Mouse (Mus musculus) liver, embryonic 12.5 days (tissue): ENCODE results near the gene Mfge8. TPM values are rescaled to one million over a fixed set of nuclear protein-coding genes. Genes with fewer than 3 reads are reported as not detected.

Experiments used
- ATAC-seq: fragments of 200-750 bp; cut with Nextera tagmentation; 2 replicates; pipeline ENCODE4 v1.8.0; 2017; ENCODE audit warnings: moderate number of reproducible peaks, mild to moderate bottlenecking, moderate library complexity
- H3K27ac ChIP-seq: fragments of 300-500 bp; sonication (generic); 2 replicates; pipeline ENCODE4 v1.5.1; 2016; ENCODE audit warnings: mild to moderate bottlenecking
- H3K27me3 ChIP-seq: fragments of 300-500 bp; sonication (generic); replicated peaks from 2 replicates; pipeline ENCODE4 v1.6.1; 2016; ENCODE audit warnings: mild to moderate bottlenecking, moderate library complexity
- H3K36me3 ChIP-seq: fragments of 300-500 bp; sonication (generic); 2 replicates; pipeline ENCODE4 v1.6.1; 2016; ENCODE audit warnings: mild to moderate bottlenecking, moderate library complexity
- H3K4me1 ChIP-seq: fragments of 300-500 bp; sonication (generic); 2 replicates; pipeline ENCODE4 v1.6.1; 2016
- H3K4me2 ChIP-seq: fragments of 300-500 bp; sonication (generic); 2 replicates; pipeline ENCODE4 v1.6.1; 2016; ENCODE audit warnings: mild to moderate bottlenecking, moderate library complexity
- H3K4me3 ChIP-seq: fragments of 300-500 bp; sonication (generic); 2 replicates; pipeline ENCODE4 v1.5.1; 2016; ENCODE audit warnings: mild to moderate bottlenecking, moderate library complexity
- H3K9ac ChIP-seq: fragments of 300-500 bp; sonication (generic); 2 replicates; pipeline ENCODE4 v1.6.1; 2016; ENCODE audit warnings: mild to moderate bottlenecking, moderate library complexity
- H3K9me3 ChIP-seq: fragments of 300-500 bp; sonication (generic); replicated peaks from 2 replicates; pipeline ENCODE4 v1.6.1; 2016; ENCODE audit warnings: mild to moderate bottlenecking, moderate library complexity
- WGBS: fragments of 180-500 bp; shearing (Covaris S2); methylation state at CpG from one replicate; pipeline ENCODE4 v1.1.7; 2016; ENCODE audit not compliant: insufficient replicate concordance; 5-methylcytosine and 5-hydroxymethylcytosine counted together
- polyA plus RNA-seq: library from polyadenylated mRNA; unstranded; fragments of >200 nt; fragmentation: Nextera tagmentation; extraction: Ambion mirVana; gene quantifications from 2 replicates; pipeline ENCODE4 v1.2.1, GENCODE M21; 2016

Gene Mfge8
- 58.0 and 59.4 TPM in 2 replicates for polyA plus RNA-seq

GRCm38 (mm10) chr7:79148711-79149266, at the start of gene Mfge8:
Gene Mfge8 (minus strand): TSS chr7:79149060.
- peaks cover 10% of the 10 kb centered on the region; the same call in 1 of the 2 replicates for H3K27me3 ChIP-seq
- H3K9me3 ChIP-seq = no peaks in the 10 kb centered on the region
- H3K4me3 ChIP-seq = peak within 1 kb of the TSS; percentile 58
- H3K4me2 ChIP-seq = peak within 1 kb of the TSS; percentile 84
- H3K9ac ChIP-seq = peak within 1 kb of the TSS; percentile 42; the same call in 1 of the 2 replicates
- H3K4me1 ChIP-seq = peaks cover 27% of the 10 kb centered on the region
- under 1% methylated on average over 39 of the region's 39 CpGs for WGBS
- 0 out of 2 replicates have a peak within 1 kb of the TSS, but pooled peaks have one; percentile 37 for H3K27ac ChIP-seq
- peak; percentile 85 for ATAC-seq
- no peaks in the 10 kb centered on the region for H3K36me3 ChIP-seq

DNA sequence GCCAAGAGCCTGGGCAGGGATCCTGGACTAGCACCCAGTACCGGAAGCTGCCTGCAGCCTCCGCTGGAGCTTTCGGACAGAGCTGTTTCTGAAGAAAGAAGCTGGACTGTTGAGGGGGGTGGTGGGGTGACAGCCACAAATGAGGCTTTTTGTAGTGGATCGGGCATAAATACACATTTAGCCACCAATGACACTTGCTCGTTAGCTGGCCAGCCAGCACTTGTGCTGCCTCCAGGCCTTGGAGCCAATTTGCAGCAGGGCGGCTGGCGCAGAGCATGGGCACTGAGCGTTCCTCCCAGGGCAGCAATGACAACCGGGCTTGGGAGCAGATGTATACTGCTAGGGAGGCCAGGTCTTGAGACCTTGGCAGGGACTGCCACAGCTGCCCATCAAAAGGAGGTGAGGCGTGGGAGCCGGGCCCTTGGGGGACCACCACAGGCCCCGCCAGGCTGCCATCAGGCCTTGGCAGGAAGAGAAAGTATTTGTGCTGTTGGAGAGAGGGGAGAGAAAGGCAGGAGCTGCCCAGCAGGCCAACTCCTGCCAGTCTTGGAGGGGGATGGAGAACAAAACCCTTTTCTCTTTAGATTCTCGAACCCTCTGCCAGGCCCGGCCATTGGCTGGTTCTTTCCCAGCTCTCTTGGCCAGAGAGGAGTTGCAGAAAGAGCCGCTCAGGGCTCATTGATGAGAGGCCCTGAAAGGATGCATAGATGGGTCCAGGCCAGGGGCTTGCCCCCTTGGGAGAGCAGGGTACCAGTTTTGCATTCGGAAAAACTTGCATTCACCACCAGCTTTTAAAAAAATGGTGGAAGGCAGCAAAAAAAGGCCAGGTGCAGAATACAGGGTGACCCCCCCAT, 45.9 kb upstream of the Mfge8 start:
- ATAC-seq = no peak
- Histone ChIP-seq H3K4me1 (peaks cover 18% of the 10 kb centered on the region), H3K27me3 (peaks cover 13% of the 10 kb centered on the region; the same call in 1 of the 2 replicates), H3K36me3 (no peaks in the 10 kb centered on the region), H3K9ac (no peak overlapping the region), H3K4me3 (no peak overlapping the region), H3K9me3 (no peaks in the 10 kb centered on the region), H3K4me2 (no peak overlapping the region), H3K27ac (no peak overlapping the region)
- WGBS = 77% methylated on average over 16 of the region's 16 CpGs

DNA sequence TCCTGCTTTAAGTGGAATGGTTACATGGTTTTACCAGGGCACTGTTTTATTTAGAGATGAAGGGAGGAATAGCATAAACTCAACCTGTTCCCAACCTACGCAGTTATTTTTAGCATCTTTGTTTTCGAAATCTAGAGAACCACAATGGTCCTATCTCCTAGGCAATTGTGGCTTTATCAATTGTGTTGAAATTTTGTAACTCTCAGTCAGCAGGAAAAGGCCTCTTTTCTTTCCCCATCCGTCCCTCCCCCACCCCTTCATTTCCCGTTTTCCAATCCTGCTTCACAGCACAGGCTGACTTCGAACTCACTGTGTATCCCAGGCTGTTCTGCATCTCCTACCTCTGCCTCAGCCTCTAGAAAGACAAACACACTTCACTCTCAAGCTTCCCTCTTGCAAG, 45.1 kb upstream of the Mfge8 start:
- Histone ChIP-seq H3K4me3 (no peak overlapping the region), H3K4me2 (no peak overlapping the region), H3K27ac (no peak overlapping the region), H3K27me3 (peaks cover 16% of the 10 kb centered on the region; the same call in 1 of the 2 replicates), H3K9me3 (no peaks in the 10 kb centered on the region), H3K4me1 (peaks cover 18% of the 10 kb centered on the region), H3K9ac (no peak overlapping the region), H3K36me3 (no peaks in the 10 kb centered on the region)
- 20% methylated on average over 5 of the region's 5 CpGs for WGBS
- no peak for ATAC-seq

DNA sequence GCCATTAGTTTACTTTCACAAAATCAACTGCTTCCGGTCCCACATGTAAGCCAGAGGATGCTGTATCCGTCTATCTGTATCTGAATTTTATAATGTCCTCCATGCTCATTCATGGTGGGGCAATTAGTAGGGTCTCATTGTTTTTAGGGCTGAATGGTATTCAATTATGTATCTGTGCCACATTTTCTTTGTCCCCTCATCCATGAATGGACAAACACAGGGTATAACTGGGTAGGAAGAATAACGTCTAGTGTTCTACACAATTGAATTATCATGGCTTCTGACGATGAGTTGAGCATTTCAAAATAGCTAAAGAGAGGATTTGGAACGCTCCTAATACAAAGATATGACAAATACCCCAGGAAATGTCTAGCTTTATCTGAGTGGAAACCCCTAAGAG, 42.6 kb upstream of the Mfge8 start:
- Histone ChIP-seq H3K36me3 (no peaks in the 10 kb centered on the region), H3K9ac (no peak overlapping the region), H3K4me3 (no peak overlapping the region), H3K27me3 (peaks cover 16% of the 10 kb centered on the region; the same call in 1 of the 2 replicates), H3K9me3 (no peaks in the 10 kb centered on the region), H3K4me2 (no peak overlapping the region), H3K4me1 (peaks cover 18% of the 10 kb centered on the region), H3K27ac (no peak overlapping the region)
- WGBS = 45% methylated on average over 5 of the region's 5 CpGs
- ATAC-seq = no peak

GRCm38 (mm10) chr7:79190592-79190991, 41.7 kb upstream of the Mfge8 start:
- Histone ChIP-seq H3K36me3 (no peaks in the 10 kb centered on the region), H3K9ac (no peak overlapping the region), H3K4me1 (peaks cover 18% of the 10 kb centered on the region), H3K4me2 (no peak overlapping the region), H3K27ac (no peak overlapping the region), H3K9me3 (no peaks in the 10 kb centered on the region), H3K4me3 (no peak overlapping the region), H3K27me3 (peaks cover 16% of the 10 kb centered on the region; the same call in 1 of the 2 replicates)
- no peak for ATAC-seq
- 22% methylated on average over 3 of the region's 3 CpGs for WGBS

- ATAC-seq = no peak
- H3K4me1 ChIP-seq = peaks cover 18% of the 10 kb centered on the region
- WGBS = 24% methylated on average over 3 of the region's 5 CpGs
Observed at GRCm38 (mm10) chr7:79189211-79189610, 40.4 kb upstream of the Mfge8 start.

GRCm38 (mm10) chr7:79187591-79187990, 38.7 kb upstream of the Mfge8 start:
- WGBS = 66% methylated on average over 2 of the region's 2 CpGs
- Histone ChIP-seq H3K9ac (no peak overlapping the region), H3K36me3 (no peaks in the 10 kb centered on the region), H3K4me1 (peaks cover 14% of the 10 kb centered on the region), H3K9me3 (no peaks in the 10 kb centered on the region), H3K4me2 (no peak overlapping the region), H3K4me3 (no peak overlapping the region), H3K27me3 (peaks cover 12% of the 10 kb centered on the region; the same call in 1 of the 2 replicates), H3K27ac (no peak overlapping the region)
- no peak for ATAC-seq

More at GRCm38 (mm10) chr7:79189211-79189610, 40.4 kb upstream of the Mfge8 start:
- no peaks in the 10 kb centered on the region for H3K9me3 ChIP-seq
- H3K36me3 ChIP-seq = no peaks in the 10 kb centered on the region
- no peak overlapping the region for H3K27ac ChIP-seq
- H3K27me3 ChIP-seq = peaks cover 16% of the 10 kb centered on the region; the same call in 1 of the 2 replicates
- H3K4me2 ChIP-seq = no peak overlapping the region
- no peak overlapping the region for H3K9ac ChIP-seq
- H3K4me3 ChIP-seq = no peak overlapping the region

- no peak overlapping the region for H3K9ac ChIP-seq
- H3K4me1 ChIP-seq = no peaks in the 10 kb centered on the region
- no peaks in the 10 kb centered on the region for H3K9me3 ChIP-seq
- no peaks in the 10 kb centered on the region for H3K27me3 ChIP-seq
- no peak overlapping the region for H3K27ac ChIP-seq
- no peak overlapping the region for H3K4me2 ChIP-seq
- H3K4me3 ChIP-seq = no peak overlapping the region
- ATAC-seq = no peak
- H3K36me3 ChIP-seq = no peaks in the 10 kb centered on the region
- WGBS = 47% methylated on average over 1 of the region's 1 CpGs
Observed at GRCm38 (mm10) chr7:79183417-79183816, 34.6 kb upstream of the Mfge8 start.

DNA sequence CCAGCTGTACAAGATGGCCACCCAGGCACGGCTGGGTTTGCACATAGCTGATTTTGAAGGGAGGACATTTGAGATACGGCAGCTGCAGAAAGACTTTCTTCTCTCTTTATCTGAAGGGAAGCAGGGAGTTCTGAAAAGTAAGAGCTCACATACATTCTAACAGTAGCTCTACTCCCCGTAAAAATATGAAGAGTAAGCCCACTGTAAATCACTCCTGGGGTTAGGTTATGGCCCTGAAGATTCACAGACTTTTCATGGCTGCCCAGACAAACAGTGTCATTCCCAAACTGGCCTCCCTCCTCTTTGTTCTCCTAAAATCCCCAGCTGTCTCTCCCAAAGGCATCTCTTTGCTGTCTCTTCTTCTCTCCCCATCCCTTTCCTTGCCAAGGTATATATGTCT, 24.9 kb upstream of the Mfge8 start:
- 0 out of 2 replicates have a peak, but pooled peaks cover 3% of the 10 kb centered on the region for H3K27me3 ChIP-seq
- no peaks in the 10 kb centered on the region for H3K9me3 ChIP-seq
- H3K4me2 ChIP-seq = no peak overlapping the region
- no peaks in the 10 kb centered on the region for H3K36me3 ChIP-seq
- no peak overlapping the region for H3K27ac ChIP-seq
- H3K9ac ChIP-seq = no peak overlapping the region
- no peak overlapping the region for H3K4me3 ChIP-seq
- WGBS = 46% methylated on average over 3 of the region's 3 CpGs
- no peaks in the 10 kb centered on the region for H3K4me1 ChIP-seq
- ATAC-seq = no peak

DNA sequence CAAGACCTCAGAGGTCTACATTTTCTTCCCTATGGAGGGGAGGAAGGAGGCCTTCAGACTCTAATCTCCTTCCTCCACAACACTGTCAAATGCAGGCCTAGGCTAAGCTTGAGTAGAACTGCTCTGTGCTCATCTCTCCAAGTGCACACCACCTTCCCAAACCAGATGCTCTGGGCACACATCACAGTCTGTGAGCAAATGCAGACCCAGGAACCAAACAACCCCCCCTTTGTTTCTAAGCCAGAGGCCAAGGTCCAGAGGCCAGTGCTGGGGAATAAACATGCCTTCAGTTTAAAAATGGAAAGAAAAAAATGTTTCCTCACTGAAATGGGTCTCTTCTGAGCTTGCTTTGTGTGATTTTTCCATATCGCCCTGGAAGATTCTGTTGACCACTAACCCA, 22.9 kb upstream of the Mfge8 start:
- no peak for ATAC-seq
- WGBS = 58% methylated on average over 1 of the region's 1 CpGs
- Histone ChIP-seq H3K27ac (no peak overlapping the region), H3K4me1 (no peaks in the 10 kb centered on the region), H3K27me3 (0 out of 2 replicates have a peak, but pooled peaks cover 3% of the 10 kb centered on the region), H3K4me2 (no peak overlapping the region), H3K9ac (no peak overlapping the region), H3K9me3 (no peaks in the 10 kb centered on the region), H3K4me3 (no peak overlapping the region), H3K36me3 (no peaks in the 10 kb centered on the region)

GRCm38 (mm10) chr7:79167006-79167562, 18.2 kb upstream of the Mfge8 start:
- H3K4me1 ChIP-seq = no peaks in the 10 kb centered on the region
- H3K4me3 ChIP-seq = no peak overlapping the region
- H3K4me2 ChIP-seq = no peak overlapping the region
- no peak overlapping the region for H3K9ac ChIP-seq
- no peaks in the 10 kb centered on the region for H3K36me3 ChIP-seq
- H3K27me3 ChIP-seq = no peaks in the 10 kb centered on the region
- no peak for ATAC-seq
- no peak overlapping the region for H3K27ac ChIP-seq
- WGBS = 56% methylated on average over 14 of the region's 14 CpGs
- H3K9me3 ChIP-seq = no peaks in the 10 kb centered on the region

GRCm38 (mm10) chr7:79159406-79159805, 10.5 kb upstream of the Mfge8 start:
- 48% methylated on average over 1 of the region's 1 CpGs for WGBS
- ATAC-seq = no peak
- no peak overlapping the region for H3K4me2 ChIP-seq

More at GRCm38 (mm10) chr7:79159406-79159805, 10.5 kb upstream of the Mfge8 start:
- Histone ChIP-seq H3K36me3 (no peaks in the 10 kb centered on the region), H3K9ac (no peak overlapping the region), H3K27ac (no peak overlapping the region), H3K27me3 (no peaks in the 10 kb centered on the region), H3K9me3 (no peaks in the 10 kb centered on the region), H3K4me3 (no peak overlapping the region), H3K4me1 (no peaks in the 10 kb centered on the region)
